Comparison of ENCODE assay signal across 29 mouse cellular contexts in genomic region chr2:166893036-166893435, GRCm38 (mm10).
"Had no signal": no experiment of that assay in that cellular context is flagged by ENCODE, and none has a peak within 500 bp of the region (broad histone marks: within the 10 kb centered on the region; RNA-seq: fewer than 3 reads in every experiment).

No protein-coding gene starts in this region.

- H3K9ac ChIP-seq: limb, embryonic 12.5 days; limb, embryonic 13.5 days; limb, embryonic 15.5 days; liver, embryonic 12.5 days; liver, embryonic 13.5 days; liver, embryonic 14.5 days; liver, embryonic 15.5 days; liver, postnatal 0 days; lung, embryonic 14.5 days; lung, embryonic 15.5 days; midbrain, embryonic 12.5 days; midbrain, embryonic 13.5 days; midbrain, embryonic 15.5 days; neural tube, embryonic 12.5 days had no signal

- H3K4me1 ChIP-seq: limb, embryonic 15.5 days; liver, embryonic 12.5 days; liver, embryonic 13.5 days; liver, embryonic 15.5 days; lung, embryonic 15.5 days; midbrain, embryonic 15.5 days; neural tube, embryonic 12.5 days had no signal

- H3K4me3 ChIP-seq: limb, embryonic 10.5 days; limb, embryonic 12.5 days; limb, embryonic 13.5 days; limb, embryonic 15.5 days; liver, embryonic 12.5 days; liver, embryonic 13.5 days; liver, embryonic 15.5 days; lung, embryonic 15.5 days; megakaryocyte, embryonic 14.5 days; midbrain, embryonic 10.5 days; midbrain, embryonic 12.5 days; midbrain, embryonic 13.5 days; midbrain, embryonic 15.5 days; myocyte; neural tube, embryonic 12.5 days had no signal

- DNase-seq: left cerebral cortex, postnatal 4 days; liver; liver, embryonic 13.5 days; liver, postnatal 0 days; lung, adult 2 months; lung, embryonic 14.5 days; lung, postnatal 10 days; lung, postnatal 14 days; lung, postnatal 4 days; midbrain, embryonic 14.5 days had no signal

- H3K4me2 ChIP-seq: limb, embryonic 12.5 days; limb, embryonic 13.5 days; limb, embryonic 15.5 days; liver, embryonic 11.5 days; liver, embryonic 12.5 days; liver, embryonic 13.5 days; liver, embryonic 15.5 days; lung, embryonic 14.5 days; lung, embryonic 15.5 days; midbrain, embryonic 11.5 days; midbrain, embryonic 12.5 days; midbrain, embryonic 13.5 days; midbrain, embryonic 15.5 days; neural tube, embryonic 12.5 days had no signal

- H3K27ac ChIP-seq: limb, embryonic 10.5 days; limb, embryonic 12.5 days; limb, embryonic 13.5 days; limb, embryonic 15.5 days; liver, embryonic 12.5 days; liver, embryonic 13.5 days; liver, embryonic 14.5 days; liver, embryonic 15.5 days; lung, embryonic 15.5 days; macrophage; midbrain, embryonic 10.5 days; midbrain, embryonic 12.5 days; midbrain, embryonic 13.5 days; midbrain, embryonic 15.5 days; neural tube, embryonic 12.5 days had no signal

- H3K27me3 ChIP-seq: limb, embryonic 12.5 days; limb, embryonic 13.5 days; limb, embryonic 15.5 days; liver, embryonic 12.5 days; liver, embryonic 13.5 days; liver, embryonic 15.5 days; lung, embryonic 15.5 days; megakaryocyte, embryonic 14.5 days; midbrain, embryonic 12.5 days; midbrain, embryonic 13.5 days; midbrain, embryonic 15.5 days; neural tube, embryonic 12.5 days had no signal

- H3K9me3 ChIP-seq: limb, embryonic 10.5 days; limb, embryonic 12.5 days; limb, embryonic 13.5 days; limb, embryonic 15.5 days; liver, embryonic 12.5 days; liver, embryonic 13.5 days; liver, embryonic 15.5 days; lung, embryonic 15.5 days; megakaryocyte, embryonic 14.5 days; midbrain, embryonic 10.5 days; midbrain, embryonic 12.5 days; midbrain, embryonic 13.5 days; midbrain, embryonic 15.5 days; neural tube, embryonic 12.5 days had no signal

- ATAC-seq: liver, embryonic 12.5 days; liver, postnatal 0 days; midbrain, embryonic 13.5 days; midbrain, embryonic 15.5 days; midbrain, embryonic 16.5 days had no signal
